Comparison of ENCODE assay signal across 8 mouse cellular contexts in the genomic region with DNA sequence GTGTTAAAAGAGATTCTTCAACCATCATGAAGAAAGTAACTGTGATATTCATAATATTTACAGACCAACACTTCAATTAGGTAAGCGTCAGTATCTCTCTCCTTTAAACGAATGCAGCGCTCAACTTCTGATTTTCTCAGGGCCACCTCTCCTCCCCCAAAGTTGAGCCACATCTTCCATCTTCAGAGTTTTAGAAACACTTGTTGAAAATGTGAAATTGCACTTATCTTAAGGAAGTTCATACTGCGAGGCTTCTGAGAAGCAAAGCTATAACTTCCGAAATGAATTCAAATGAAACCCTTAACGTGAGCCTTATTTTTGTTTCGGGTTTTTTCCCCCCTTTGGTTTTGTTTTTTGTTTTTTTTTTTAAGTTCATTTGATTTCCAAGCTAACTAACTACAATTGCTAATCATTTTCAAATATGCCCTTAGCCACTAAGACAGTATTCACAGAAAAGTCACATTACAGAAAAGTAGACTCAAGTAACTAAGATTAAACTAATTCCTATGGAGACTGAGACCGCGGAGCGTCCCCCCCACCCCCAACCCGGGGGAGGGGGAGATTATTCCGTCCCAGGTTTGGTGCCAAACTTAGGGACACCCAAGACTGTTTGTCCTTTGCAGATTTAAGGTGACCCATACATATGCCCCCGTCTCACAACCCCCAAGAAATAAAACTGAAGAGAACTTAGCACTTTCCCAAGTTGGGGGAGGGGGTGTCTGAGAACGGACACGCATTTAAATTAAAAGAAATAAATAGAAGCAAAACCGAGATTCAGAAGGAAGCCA. TPM values are rescaled to one million over a fixed set of nuclear protein-coding genes. Genes with fewer than 3 reads are reported as not detected.
DNase-seq lines count a peak whose midpoint lies in the region; ATAC-seq lines count a peak whose summit lies in the region.

No protein-coding gene starts in this region.

- no peak for DNase-seq in lung, postnatal 4 days
- peak; percentile 21 for DNase-seq in embryonic facial prominence, embryonic 11.5 days (ENCODE audit: low spot score)
- peak; percentile 75 for DNase-seq in intestine, embryonic 14.5 days (ENCODE audit: low spot score)
- DNase-seq in spleen, postnatal 4 days (ENCODE audit: low spot score in 2 of 2), result no peak
- DNase-seq in gastrocnemius, postnatal 10 days, result no peak
- no peak for DNase-seq in B cell, adult 2 months

- peak overlapping the region; percentile 45 for H3K4me3 ChIP-seq in lung, embryonic 15.5 days
- H3K4me3 ChIP-seq in embryonic facial prominence, embryonic 11.5 days (ENCODE audit: low read depth, low read length), result peak overlapping the region; percentile 37
- peak overlapping the region; percentile 42 for H3K4me3 ChIP-seq in intestine, embryonic 14.5 days (ENCODE audit: low read depth, low read length)
- H3K4me3 ChIP-seq in neural tube, embryonic 15.5 days (replicated peaks), result peak overlapping the region; percentile 49

- ATAC-seq in lung, embryonic 15.5 days (ENCODE audit: borderline replicate concordance, extremely low read depth, low FRiP score, low TSS enrichment), result no peak
- no peak for ATAC-seq in embryonic facial prominence, embryonic 11.5 days (replicated peaks; ENCODE audit: insufficient number of reproducible peaks, low FRiP score, low TSS enrichment, low read depth)
- ATAC-seq in intestine, embryonic 14.5 days (replicated peaks; ENCODE audit: low FRiP score, low TSS enrichment, low read depth), result no peak
- ATAC-seq in neural tube, embryonic 15.5 days (ENCODE audit: low FRiP score), result no peak

- H3K27me3 ChIP-seq in lung, embryonic 15.5 days, result peaks cover 82% of the 10 kb centered on the region
- H3K27me3 ChIP-seq in embryonic facial prominence, embryonic 11.5 days (ENCODE audit: control insufficient read depth, insufficient read depth, low read length), result peaks cover 29% of the 10 kb centered on the region
- H3K27me3 ChIP-seq in intestine, embryonic 14.5 days (replicated peaks; ENCODE audit: control insufficient read depth, insufficient read depth, low read length), result peaks cover 67% of the 10 kb centered on the region
- peaks cover 74% of the 10 kb centered on the region for H3K27me3 ChIP-seq in neural tube, embryonic 15.5 days (replicated peaks)

- H3K4me1 ChIP-seq in lung, embryonic 15.5 days, result peaks cover 8% of the 10 kb centered on the region
- no peaks in the 10 kb centered on the region for H3K4me1 ChIP-seq in embryonic facial prominence, embryonic 11.5 days (ENCODE audit: control insufficient read depth, insufficient read depth, low read length)
- peaks cover 6% of the 10 kb centered on the region; the same call in 1 of the 2 replicates for H3K4me1 ChIP-seq in intestine, embryonic 14.5 days (replicated peaks; ENCODE audit: control insufficient read depth, insufficient read depth, low read length)
- peaks cover 10% of the 10 kb centered on the region for H3K4me1 ChIP-seq in neural tube, embryonic 15.5 days

- no peaks in the 10 kb centered on the region for H3K36me3 ChIP-seq in lung, embryonic 15.5 days
- no peaks in the 10 kb centered on the region for H3K36me3 ChIP-seq in embryonic facial prominence, embryonic 11.5 days (replicated peaks; ENCODE audit: control insufficient read depth, insufficient read depth, low read depth, low read length)
- no peaks in the 10 kb centered on the region for H3K36me3 ChIP-seq in intestine, embryonic 14.5 days (ENCODE audit: control insufficient read depth, insufficient read depth, low read length)
- no peaks in the 10 kb centered on the region for H3K36me3 ChIP-seq in neural tube, embryonic 15.5 days

- no peak overlapping the region for H3K9ac ChIP-seq in lung, embryonic 15.5 days
- peak overlapping the region; percentile 48; the same call in 1 of the 2 replicates for H3K9ac ChIP-seq in embryonic facial prominence, embryonic 11.5 days (replicated peaks; ENCODE audit: low read length)
- peak overlapping the region; percentile 18; the same call in 1 of the 2 replicates for H3K9ac ChIP-seq in intestine, embryonic 14.5 days (ENCODE audit: low read length)
- H3K9ac ChIP-seq in neural tube, embryonic 15.5 days (replicated peaks), result peak overlapping the region; percentile 47

- no peaks in the 10 kb centered on the region for H3K9me3 ChIP-seq in lung, embryonic 15.5 days
- no peaks in the 10 kb centered on the region for H3K9me3 ChIP-seq in embryonic facial prominence, embryonic 11.5 days (replicated peaks; ENCODE audit: control insufficient read depth, low read length)
- peaks cover 2% of the 10 kb centered on the region; the same call in 1 of the 2 replicates for H3K9me3 ChIP-seq in intestine, embryonic 14.5 days (ENCODE audit: control insufficient read depth, low read length)
- H3K9me3 ChIP-seq in neural tube, embryonic 15.5 days (replicated peaks), result no peaks in the 10 kb centered on the region

- 3% methylated on average over 16 of the region's 16 CpGs for WGBS in lung, embryonic 15.5 days
- WGBS in embryonic facial prominence, embryonic 11.5 days, result 2% methylated on average over 16 of the region's 16 CpGs
- WGBS in intestine, embryonic 14.5 days, result 4% methylated on average over 16 of the region's 16 CpGs
- 3% methylated on average over 16 of the region's 16 CpGs for WGBS in neural tube, embryonic 15.5 days

- peak overlapping the region; percentile 88 for H3K4me2 ChIP-seq in lung, embryonic 15.5 days
- peak overlapping the region; percentile 86 for H3K4me2 ChIP-seq in embryonic facial prominence, embryonic 11.5 days (ENCODE audit: low read depth, low read length)
- peak overlapping the region; percentile 73 for H3K4me2 ChIP-seq in intestine, embryonic 14.5 days (ENCODE audit: low read length)
- H3K4me2 ChIP-seq in neural tube, embryonic 15.5 days, result peak overlapping the region; percentile 96

- no peak overlapping the region for H3K27ac ChIP-seq in lung, embryonic 15.5 days
- no peak overlapping the region for H3K27ac ChIP-seq in embryonic facial prominence, embryonic 11.5 days (replicated peaks; ENCODE audit: low read depth, low read length)
- no peak overlapping the region for H3K27ac ChIP-seq in intestine, embryonic 14.5 days (ENCODE audit: low read depth)
- no peak overlapping the region for H3K27ac ChIP-seq in neural tube, embryonic 15.5 days (replicated peaks)

RNA-seq across cellular contexts. Expression of a gene that starts 0.7 kb away (rescaled TPM):
- 0.49 and 1.2 TPM in 2 replicates for polyA plus RNA-seq in lung, embryonic 15.5 days (2015; fragmentation: Nextera tagmentation; extraction: Ambion mirVana)
- 0.07 TPM in 1 of 2 replicates, not detected in the other for polyA plus RNA-seq in embryonic facial prominence, embryonic 11.5 days (2014; fragmentation: Nextera tagmentation; extraction: Ambion mirVana)
- 0.16 and 0.19 TPM in 2 replicates for polyA plus RNA-seq in intestine, embryonic 14.5 days (2014; fragmentation: Nextera tagmentation; extraction: Ambion mirVana)
- polyA plus RNA-seq in neural tube, embryonic 15.5 days (2015; fragmentation: Nextera tagmentation; extraction: Ambion mirVana), result 0.18 and 1.3 TPM in 2 replicates
- under 1 TPM; 0.09 to 0.93 TPM for total RNA-seq in gastrocnemius, postnatal 10 days (2021)

RNA-seq across cellular contexts. Expression of a gene that starts 5.8 kb away (rescaled TPM):
- polyA plus RNA-seq in lung, embryonic 15.5 days (2015; fragmentation: Nextera tagmentation; extraction: Ambion mirVana), result 0.14 TPM in 1 of 2 replicates, not detected in the other
- polyA plus RNA-seq in embryonic facial prominence, embryonic 11.5 days (2014; fragmentation: Nextera tagmentation; extraction: Ambion mirVana), result 0.24 TPM in 1 of 2 replicates, not detected in the other
- polyA plus RNA-seq in intestine, embryonic 14.5 days (2014; fragmentation: Nextera tagmentation; extraction: Ambion mirVana), result 0.28 and 0.57 TPM in 2 replicates
- 0.45 TPM in 1 of 2 replicates, not detected in the other for polyA plus RNA-seq in neural tube, embryonic 15.5 days (2015; fragmentation: Nextera tagmentation; extraction: Ambion mirVana)
- not detected for total RNA-seq in gastrocnemius, postnatal 10 days (2021)

RNA-seq across cellular contexts. Expression of a gene that starts 42.1 kb away (rescaled TPM):
- 54.6 and 55.2 TPM in 2 replicates for polyA plus RNA-seq in lung, embryonic 15.5 days (2015; fragmentation: Nextera tagmentation; extraction: Ambion mirVana)
- polyA plus RNA-seq in embryonic facial prominence, embryonic 11.5 days (2014; fragmentation: Nextera tagmentation; extraction: Ambion mirVana), result 8.0 and 9.3 TPM in 2 replicates
- polyA plus RNA-seq in intestine, embryonic 14.5 days (2014; fragmentation: Nextera tagmentation; extraction: Ambion mirVana), result 7.2 and 8.5 TPM in 2 replicates
- 92.9 and 99.8 TPM in 2 replicates for polyA plus RNA-seq in neural tube, embryonic 15.5 days (2015; fragmentation: Nextera tagmentation; extraction: Ambion mirVana)
- total RNA-seq in gastrocnemius, postnatal 10 days (2021), result 10 to 100 TPM; 20.4 to 23.1 TPM

RNA-seq across cellular contexts. Expression of a gene that starts 53.0 kb away (rescaled TPM):
- polyA plus RNA-seq in lung, embryonic 15.5 days (2015; fragmentation: Nextera tagmentation; extraction: Ambion mirVana), result not detected in 2 replicates
- polyA plus RNA-seq in embryonic facial prominence, embryonic 11.5 days (2014; fragmentation: Nextera tagmentation; extraction: Ambion mirVana), result not detected in 2 replicates
- polyA plus RNA-seq in intestine, embryonic 14.5 days (2014; fragmentation: Nextera tagmentation; extraction: Ambion mirVana), result not detected in 2 replicates
- polyA plus RNA-seq in neural tube, embryonic 15.5 days (2015; fragmentation: Nextera tagmentation; extraction: Ambion mirVana), result not detected in 2 replicates
- total RNA-seq in gastrocnemius, postnatal 10 days (2021), result not detected

Comparison
In these comparisons a context has a peak if more than half of its experiments do, and no peak if none do; other contexts are left out.
1. DNase-seq: peak in embryonic facial prominence, embryonic 11.5 days (single experiment) and intestine, embryonic 14.5 days (single experiment); none in lung, postnatal 4 days (0 of 2), spleen, postnatal 4 days (0 of 2), gastrocnemius, postnatal 10 days (single experiment) and B cell, adult 2 months (0 of 2).
2. Peak in every context shown above with its lines, with median percentiles within 50 percentile points of each other: H3K4me2 ChIP-seq and H3K4me3 ChIP-seq.